Mouse (Mus musculus) embryo, embryonic 10.5 days (tissue): ENCODE results near the gene Lrrc1.

Experiments
- DNase-seq: peaks from one replicate; pipeline ENCODE4 v3.0.0-alpha.2; 2015; ENCODE audit warnings: low spot score

Gene Lrrc1

GRCm38 (mm10) chr9:77463861-77464260 lies 80.8 kb downstream of the Lrrc1 start:
- DNase-seq: no peak

GRCm38 (mm10) chr9:77463195-77463594 lies 81.5 kb downstream of the Lrrc1 start:
- no peak for DNase-seq

DNA sequence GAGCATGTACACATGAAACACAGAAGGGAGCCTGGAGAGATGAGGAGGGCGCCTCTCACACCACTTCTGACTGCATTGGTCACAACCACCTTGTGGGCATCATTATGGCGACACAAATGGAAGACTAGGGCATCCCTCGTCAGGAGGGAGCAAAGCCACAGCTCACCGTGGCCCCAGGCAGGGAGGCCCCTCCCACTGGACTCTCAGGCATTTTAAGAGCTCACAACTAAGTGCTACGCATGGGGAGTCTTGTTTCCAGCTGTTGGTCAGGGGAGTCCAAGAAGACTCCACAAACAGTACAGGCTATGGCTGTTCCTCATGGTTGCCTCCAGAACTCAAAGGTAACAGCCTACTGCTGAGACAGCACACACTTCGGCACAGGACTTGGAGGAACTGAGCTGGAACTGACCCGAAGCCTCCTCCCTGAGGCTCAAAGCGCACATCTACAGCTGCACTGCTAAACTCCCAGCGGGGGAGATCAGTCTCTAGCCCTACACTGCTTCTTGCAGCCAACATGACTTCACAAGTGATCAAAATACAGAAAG lies 83.2 kb downstream of the Lrrc1 start:
- DNase-seq: no peak

- no peak for DNase-seq
These were observed 84.3 kb downstream of the Lrrc1 start for GRCm38 (mm10) chr9:77460408-77460807.

GRCm38 (mm10) chr9:77459365-77459764 lies 85.3 kb downstream of the Lrrc1 start:
- no peak for DNase-seq

DNA sequence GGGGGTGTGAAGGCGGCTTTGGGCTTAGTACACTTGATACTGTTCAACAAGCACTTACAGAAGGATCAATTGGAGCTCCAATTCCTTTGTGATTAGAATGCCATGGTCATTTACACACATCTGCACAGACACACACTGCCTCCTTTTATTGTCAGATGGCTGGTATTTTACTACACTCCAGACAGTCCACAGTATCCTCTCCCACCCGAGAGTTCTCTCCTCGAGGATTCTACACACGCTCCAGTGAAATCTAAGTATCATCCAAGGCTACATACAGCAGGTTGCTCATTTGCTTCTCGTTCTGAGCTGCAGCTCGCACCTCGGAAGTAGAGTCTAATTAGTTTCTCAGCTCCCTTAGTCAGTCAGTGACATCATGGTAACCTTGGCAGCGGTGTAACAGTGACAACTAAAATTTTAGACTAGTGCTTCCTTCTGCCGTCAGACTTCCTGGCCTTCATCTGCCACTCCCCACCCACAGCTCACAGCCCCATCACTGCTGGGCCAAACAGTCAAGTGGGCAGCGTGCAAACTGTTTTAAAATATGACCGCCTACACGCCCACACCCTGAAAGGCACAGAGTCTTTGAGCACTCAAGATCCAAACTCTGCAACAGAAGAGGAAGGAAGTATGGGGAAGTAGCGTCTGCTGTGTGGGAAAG lies 88.4 kb downstream of the Lrrc1 start:
- DNase-seq: no peak

GRCm38 (mm10) chr9:77455439-77456168 lies 89.1 kb downstream of the Lrrc1 start:
- no peak for DNase-seq

DNA sequence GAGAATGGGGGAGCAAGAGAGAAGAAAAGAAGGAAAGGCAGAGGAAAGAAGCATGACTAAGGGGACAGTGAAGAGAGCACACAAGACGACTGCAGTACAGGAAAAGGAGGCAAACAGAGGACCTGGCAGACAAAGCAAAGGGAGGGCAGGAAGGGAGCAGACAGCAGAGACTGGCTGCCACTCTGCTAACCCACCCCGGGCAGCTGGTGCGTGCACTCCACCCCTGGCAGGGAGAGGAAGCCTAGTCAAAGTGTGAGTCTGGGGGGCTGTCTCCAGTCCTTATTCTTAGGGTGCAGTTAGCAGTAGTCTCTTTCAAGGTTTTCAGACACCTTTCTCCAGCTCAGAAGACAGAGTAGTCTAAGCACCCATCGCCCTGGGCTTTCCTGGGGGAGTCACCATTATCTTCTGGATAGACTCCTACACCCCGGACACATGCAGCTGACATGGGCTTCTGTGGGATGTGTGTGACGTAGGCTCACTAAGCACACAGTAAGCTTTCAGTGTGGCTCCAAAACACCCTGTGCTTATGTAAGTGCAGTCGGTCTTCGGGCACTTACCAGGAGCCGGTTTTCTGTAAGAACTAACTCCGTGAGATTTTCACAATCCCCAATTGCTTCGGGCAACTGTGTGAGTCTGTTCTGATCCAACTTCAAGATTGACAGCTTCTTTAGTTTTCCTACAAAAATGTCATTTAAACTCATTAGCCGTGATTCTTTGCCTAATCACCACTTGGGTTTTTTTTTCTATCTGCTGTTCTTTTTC lies 92.4 kb downstream of the Lrrc1 start:
- DNase-seq: no peak

DNA sequence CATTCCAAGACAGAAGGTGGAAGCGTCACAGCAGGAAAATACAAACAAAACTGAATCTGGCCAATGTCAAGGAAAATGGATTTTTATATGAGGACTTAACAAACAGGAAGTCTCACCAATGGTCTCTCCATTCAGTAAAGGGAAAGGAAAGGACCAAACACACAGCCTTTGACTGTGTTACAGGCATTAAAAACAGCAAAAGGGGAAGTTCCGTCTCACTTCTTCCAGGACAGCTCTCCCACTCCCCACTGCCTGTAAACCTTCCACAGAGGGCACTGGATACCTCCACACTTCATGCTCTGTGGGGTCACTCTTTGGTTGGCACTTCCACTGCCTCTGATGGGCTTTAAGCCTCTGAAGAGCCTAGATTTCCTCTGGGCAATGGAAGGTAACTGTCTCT lies 94.2 kb downstream of the Lrrc1 start:
- DNase-seq: no peak

GRCm38 (mm10) chr9:77444876-77445275 lies 99.8 kb downstream of the Lrrc1 start:
- no peak for DNase-seq

DNA sequence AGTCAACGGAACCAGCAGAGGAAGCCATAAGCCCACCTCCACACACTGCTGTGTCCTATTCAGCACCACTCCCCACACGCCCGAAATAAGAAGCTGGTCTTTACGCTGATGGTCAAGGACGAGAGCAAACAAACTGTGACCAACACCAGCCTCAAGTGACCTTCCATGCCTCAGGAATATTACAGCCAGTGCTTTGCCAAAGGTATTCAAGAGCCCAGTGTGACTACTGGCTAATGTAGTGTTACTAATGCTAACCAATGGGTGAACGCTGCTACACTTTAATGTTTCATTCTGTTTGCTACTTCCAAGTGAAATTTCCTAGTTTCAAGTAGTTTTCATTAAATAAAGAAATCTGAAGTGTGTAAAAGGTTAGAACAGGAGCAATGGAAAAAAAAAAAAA lies 105.3 kb downstream of the Lrrc1 start:
- no peak for DNase-seq

GRCm38 (mm10) chr9:77438836-77439271 lies 105.8 kb downstream of the Lrrc1 start:
- DNase-seq: no peak

DNA sequence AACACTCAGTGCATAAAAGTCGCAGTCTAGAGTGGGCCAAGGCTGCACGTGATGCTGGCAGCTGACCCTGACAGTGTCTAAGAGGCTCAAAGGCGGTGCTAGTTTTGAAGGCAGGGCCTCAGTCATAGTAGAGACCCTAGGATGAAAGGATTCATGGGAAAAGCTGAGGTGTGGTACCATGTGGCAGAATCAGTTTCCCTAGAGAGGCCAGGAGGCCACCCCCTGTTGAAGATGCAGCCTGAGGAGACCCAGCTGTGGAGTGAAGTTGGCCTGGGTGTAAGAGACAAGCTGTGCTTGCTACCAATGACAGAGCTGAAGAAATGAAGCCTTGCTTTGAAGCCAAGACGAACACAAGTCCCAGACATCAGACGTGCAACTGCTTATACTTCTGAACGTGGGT lies 107.5 kb downstream of the Lrrc1 start:
- DNase-seq: no peak

DNA sequence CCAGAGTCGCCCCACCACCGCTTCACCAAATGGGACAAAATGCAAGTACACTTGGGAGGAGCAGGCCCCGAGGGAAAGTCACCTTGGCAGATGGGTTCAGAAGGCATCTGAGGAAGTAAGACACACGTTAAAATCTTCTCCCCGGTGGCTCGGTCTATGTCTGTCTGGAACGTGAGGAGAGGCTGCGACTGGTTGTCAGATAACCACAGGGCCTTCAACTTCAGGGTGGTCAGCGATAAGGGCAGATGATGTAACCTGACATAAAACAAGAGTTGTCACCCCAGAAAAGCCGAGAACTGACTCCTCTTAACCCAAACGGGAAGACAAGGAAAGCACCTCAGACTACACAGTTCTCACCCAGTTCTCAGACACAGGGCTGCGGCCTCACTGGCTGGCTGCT lies 109.7 kb downstream of the Lrrc1 start:
- DNase-seq: no peak

DNA sequence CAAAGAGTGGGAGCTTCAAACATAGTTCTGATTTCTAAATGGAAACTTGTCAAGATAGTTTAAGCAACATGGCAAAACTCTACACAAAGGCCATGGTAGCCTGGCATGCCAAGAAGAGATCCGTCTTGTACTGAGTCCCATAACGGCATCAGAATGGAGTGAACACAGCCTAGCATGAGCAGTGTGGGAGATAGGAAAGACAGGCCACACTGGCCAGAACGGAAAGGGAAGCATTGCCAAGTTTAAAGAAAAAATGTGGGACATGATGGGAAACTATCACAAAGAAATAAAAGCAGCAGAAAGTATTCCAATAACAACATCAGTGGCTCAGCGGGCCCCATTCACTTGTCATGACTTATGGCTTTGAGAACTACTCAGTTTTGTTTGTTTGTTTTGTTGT lies 111.2 kb downstream of the Lrrc1 start:
- DNase-seq: no peak

DNA sequence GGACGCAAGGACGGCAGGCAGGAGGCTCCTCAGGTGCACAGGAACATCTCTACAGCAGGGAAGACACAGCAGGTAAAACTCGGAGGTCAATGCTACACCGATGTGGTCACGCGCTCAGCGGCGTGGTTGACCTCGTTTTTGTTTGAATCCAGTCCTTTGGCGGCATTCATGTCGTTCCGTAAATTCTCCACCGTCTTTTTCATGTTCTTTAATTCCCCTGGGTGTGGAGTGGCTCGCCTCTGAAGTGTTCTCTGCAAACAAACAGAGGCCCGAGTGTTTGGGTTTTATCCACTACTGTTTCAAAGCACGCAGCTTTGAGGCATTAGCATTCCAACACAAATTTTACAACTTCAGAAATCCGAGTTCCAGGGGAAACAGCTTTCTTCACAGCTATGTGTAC lies 112.6 kb downstream of the Lrrc1 start:
- no peak for DNase-seq

- no peak for DNase-seq
These were observed 114.1 kb downstream of the Lrrc1 start for GRCm38 (mm10) chr9:77430413-77431087.

DNA sequence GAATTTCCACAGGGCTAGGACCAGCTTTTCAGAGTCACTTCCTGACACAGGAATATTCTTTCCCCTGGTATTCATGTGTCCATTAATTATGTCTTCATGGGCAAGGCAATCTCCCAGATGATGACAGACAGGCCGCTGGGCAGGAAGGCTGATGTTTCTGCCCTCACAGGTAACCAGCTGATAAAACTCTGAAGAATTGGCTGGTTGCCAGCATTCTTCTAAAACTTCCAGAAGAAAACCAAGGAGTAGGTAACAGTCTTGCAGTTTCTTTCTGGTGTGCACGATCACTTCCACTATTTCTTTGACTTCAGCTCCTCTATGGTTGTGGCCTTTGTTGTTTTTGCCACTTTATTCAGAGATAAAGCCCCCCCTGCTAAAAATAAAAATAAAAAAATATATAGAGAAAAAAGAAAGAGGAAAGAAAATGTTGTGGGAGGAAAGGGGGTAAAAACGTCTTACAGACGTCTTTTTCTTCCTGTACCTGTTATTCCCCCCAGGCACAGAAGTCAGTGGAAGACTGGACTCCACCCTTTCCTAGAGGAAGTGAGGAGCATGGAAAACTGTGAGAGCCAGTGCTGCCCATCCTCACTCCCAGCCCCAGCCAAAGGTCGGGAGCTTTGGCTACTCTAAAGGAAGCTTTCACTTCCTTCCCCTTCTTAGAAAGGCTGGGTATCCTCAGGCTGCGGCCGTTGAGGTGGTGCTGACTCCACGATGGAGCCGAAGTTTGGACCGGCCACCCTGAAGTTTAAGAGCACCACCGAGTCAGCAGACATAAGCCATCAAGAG lies 115.2 kb downstream of the Lrrc1 start:
- no peak for DNase-seq

DNA sequence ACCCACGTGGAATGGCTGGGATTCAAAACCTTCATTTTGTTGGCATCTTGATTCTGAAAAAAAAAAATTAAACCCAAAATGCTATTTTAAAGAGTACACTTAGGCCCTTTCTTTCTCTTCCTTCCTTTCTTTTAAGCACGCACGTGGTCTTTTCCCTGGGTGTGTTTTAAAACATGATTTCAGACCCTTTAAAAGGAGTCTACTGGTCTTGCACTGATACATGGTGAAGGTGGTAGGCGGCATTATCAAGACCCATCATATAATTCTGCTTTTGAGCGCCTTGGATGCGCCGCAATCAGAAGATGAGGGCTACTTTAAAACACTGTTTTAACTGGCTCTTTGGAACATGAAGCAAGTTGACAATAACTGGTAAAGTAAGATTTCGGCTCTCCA lies 115.9 kb downstream of the Lrrc1 start:
- DNase-seq: no peak

GRCm38 (mm10) chr9:77428115-77428747 lies 116.4 kb downstream of the Lrrc1 start:
- DNase-seq: no peak
